Mouse (Mus musculus) stomach, postnatal 0 days (tissue): ENCODE data around the gene Tango6. TPM values are rescaled to one million over a fixed set of nuclear protein-coding genes. Genes with fewer than 3 reads are reported as not detected.

Experiments used
- ATAC-seq: fragments of 200-750 bp; cut with Nextera tagmentation; 2 replicates; pipeline ENCODE4 v1.8.0; 2017; ENCODE audit not compliant: low FRiP score, low TSS enrichment
- DNase-seq: peaks from one replicate; pipeline ENCODE4 v3.0.0-alpha.2; 2016; ENCODE audit warnings: low spot score
- H3K27ac ChIP-seq: fragments of 300-500 bp; sonication (generic); replicated peaks from 2 replicates; pipeline ENCODE4 v1.5.1; 2014; ENCODE audit warnings: mild to moderate bottlenecking, control low read depth
- H3K27me3 ChIP-seq: fragments of 300-500 bp; sonication (generic); 2 replicates; pipeline ENCODE4 v1.6.1; 2014; ENCODE audit warnings: low read length; ENCODE audit not compliant: control insufficient read depth, insufficient read depth
- H3K36me3 ChIP-seq: fragments of 300-500 bp; sonication (generic); 2 replicates; pipeline ENCODE4 v1.6.1; 2014; ENCODE audit warnings: low read length, mixed read lengths; ENCODE audit not compliant: control insufficient read depth, insufficient read depth
- H3K4me1 ChIP-seq: fragments of 300-500 bp; sonication (generic); replicated peaks from 2 replicates; pipeline ENCODE4 v1.6.1; 2014; ENCODE audit warnings: antibody characterized with exemption; ENCODE audit not compliant: control insufficient read depth, insufficient read depth
- H3K4me2 ChIP-seq: fragments of 300-500 bp; sonication (generic); replicated peaks from 2 replicates; pipeline ENCODE4 v1.6.1; 2014; ENCODE audit warnings: low read depth, mild to moderate bottlenecking, control low read depth, moderate library complexity
- H3K4me3 ChIP-seq: fragments of 300-500 bp; sonication (generic); 2 replicates; pipeline ENCODE4 v1.5.1; 2014; ENCODE audit warnings: low read depth, low read length, control low read depth
- H3K9ac ChIP-seq: fragments of 300-500 bp; sonication (generic); 2 replicates; pipeline ENCODE4 v1.6.1; 2014; ENCODE audit warnings: mild to moderate bottlenecking, low read length, control low read depth, mixed read lengths
- H3K9me3 ChIP-seq: fragments of 300-500 bp; sonication (generic); 2 replicates; pipeline ENCODE4 v1.6.1; 2016; ENCODE audit warnings: low read length; ENCODE audit not compliant: control insufficient read depth
- CTCF ChIP-seq: IDR thresholded peaks from 2 replicates; pipeline ENCODE4 v1.5.1; 2016; ENCODE audit warnings: antibody characterized with exemption, low read depth, mild to moderate bottlenecking, moderate library complexity
- EP300 ChIP-seq: optimal IDR thresholded peaks from 2 replicates; pipeline ENCODE3; 2016; ENCODE audit warnings: antibody characterized with exemption
- WGBS: fragments of 180-500 bp; shearing (Covaris S2); extraction: QIAGEN DNeasy Blood & Tissue Kit; methylation state at CpG from one replicate; pipeline ENCODE4 v1.1.7; 2014; 5-methylcytosine and 5-hydroxymethylcytosine counted together
- polyA plus RNA-seq: library from polyadenylated mRNA; unstranded; fragments of >200 nt; fragmentation: Nextera tagmentation; extraction: Ambion mirVana; gene quantifications from 2 replicates; pipeline ENCODE4 v1.2.1, GENCODE M21; 2015

The Tango6 gene
- polyA plus RNA-seq = 3.0 and 3.1 TPM in 2 replicates

DNA sequence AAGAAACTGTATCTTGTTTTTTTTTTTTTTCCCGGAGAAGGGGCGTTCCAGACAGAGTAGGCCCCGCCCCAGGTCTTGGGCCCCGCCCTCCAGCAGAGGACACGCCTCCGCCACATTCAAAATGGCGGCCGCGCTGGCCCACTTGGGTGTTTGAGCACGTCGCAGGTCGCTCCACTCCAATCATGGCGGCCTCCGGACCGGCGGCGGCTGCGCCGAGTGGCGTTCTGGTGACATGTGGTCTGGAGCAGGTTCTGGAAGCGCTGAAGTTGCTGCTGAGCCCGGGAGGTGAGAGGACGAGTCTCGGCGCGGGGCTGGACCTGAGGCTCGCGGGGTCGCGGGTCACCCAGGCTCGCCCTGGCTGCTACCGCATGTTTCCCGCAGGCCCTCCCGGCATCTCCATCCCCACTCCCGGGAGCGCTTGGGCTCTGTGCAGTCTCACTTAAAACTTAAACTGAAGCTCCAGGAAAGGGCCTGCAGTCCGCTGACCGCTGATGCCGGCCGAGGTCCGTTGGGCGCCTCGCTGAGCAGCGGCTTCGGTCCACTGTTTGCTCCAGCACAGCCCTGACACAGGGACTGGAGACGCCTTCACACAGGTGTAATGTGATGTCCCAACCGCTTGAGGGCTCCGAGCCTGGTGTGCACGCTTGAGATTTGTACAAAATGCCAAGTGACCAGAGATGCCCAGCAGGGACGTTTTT, at the start of gene Tango6:
Gene Tango6, plus strand, starts transcription at position 98 of the 698 bp plus-strand sequence.
- Histone ChIP-seq H3K4me2 (peak within 1 kb of the TSS; percentile 76), H3K9ac (peak within 1 kb of the TSS; percentile 81), H3K36me3 (no peaks in the 10 kb centered on the region), H3K4me1 (no peaks in the 10 kb centered on the region), H3K9me3 (no peaks in the 10 kb centered on the region), H3K27me3 (no peaks in the 10 kb centered on the region), H3K27ac (peak within 1 kb of the TSS; percentile 96), H3K4me3 (peak within 1 kb of the TSS; percentile 72)
- peak; percentile 97 for ATAC-seq
- TF ChIP-seq CTCF (peak; percentile 81), EP300 (no peak)
- under 1% methylated on average over 50 of the region's 50 CpGs for WGBS
- DNase-seq = peak; percentile 92

- peak overlapping the region; percentile 67 for H3K27ac ChIP-seq
- no peak overlapping the region for H3K4me3 ChIP-seq
- no peaks in the 10 kb centered on the region for H3K27me3 ChIP-seq
- H3K36me3 ChIP-seq = no peaks in the 10 kb centered on the region
- no peak for TF ChIP-seq EP300
- TF ChIP-seq CTCF = no peak
- H3K4me2 ChIP-seq = no peak overlapping the region
- no peak overlapping the region for H3K9ac ChIP-seq
- 47% methylated on average over 17 of the region's 17 CpGs for WGBS
- ATAC-seq (peak; percentile 83), DNase-seq (peak; percentile 82)
- H3K9me3 ChIP-seq = no peaks in the 10 kb centered on the region
- peaks cover 5% of the 10 kb centered on the region for H3K4me1 ChIP-seq
These were observed 49.3 kb upstream of the Tango6 start for GRCm38 (mm10) chr8:106633361-106634158.

DNA sequence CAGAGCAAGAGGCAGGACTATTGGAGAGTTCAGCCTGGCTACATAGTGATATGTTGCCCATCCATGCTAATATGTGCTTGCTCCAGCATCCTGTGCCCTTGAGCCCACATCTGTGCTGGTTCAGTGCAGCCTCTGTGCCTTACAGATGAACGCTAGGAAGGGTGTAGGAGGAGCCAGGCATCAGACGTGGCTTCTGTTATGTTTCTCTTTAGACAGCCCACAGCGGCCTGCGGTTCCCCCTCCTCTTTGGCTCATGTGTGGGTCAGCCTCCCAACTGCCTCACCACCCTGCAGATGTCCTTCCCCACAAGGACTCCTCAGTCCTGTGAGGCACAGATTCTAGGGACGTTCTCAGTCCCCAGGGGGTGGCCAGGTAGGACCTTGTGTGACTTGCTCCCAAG, 47.6 kb upstream of the Tango6 start:
- Histone ChIP-seq H3K9me3 (no peaks in the 10 kb centered on the region), H3K4me2 (no peak overlapping the region), H3K4me3 (no peak overlapping the region), H3K4me1 (peaks cover 5% of the 10 kb centered on the region; the same call in 1 of the 2 replicates), H3K27me3 (no peaks in the 10 kb centered on the region), H3K36me3 (no peaks in the 10 kb centered on the region), H3K27ac (peak overlapping the region; percentile 49), H3K9ac (no peak overlapping the region)
- WGBS = 9% methylated on average over 5 of the region's 5 CpGs
- DNase-seq (no peak), ATAC-seq (no peak)
- TF ChIP-seq CTCF = no peak
- TF ChIP-seq EP300 = no peak

DNA sequence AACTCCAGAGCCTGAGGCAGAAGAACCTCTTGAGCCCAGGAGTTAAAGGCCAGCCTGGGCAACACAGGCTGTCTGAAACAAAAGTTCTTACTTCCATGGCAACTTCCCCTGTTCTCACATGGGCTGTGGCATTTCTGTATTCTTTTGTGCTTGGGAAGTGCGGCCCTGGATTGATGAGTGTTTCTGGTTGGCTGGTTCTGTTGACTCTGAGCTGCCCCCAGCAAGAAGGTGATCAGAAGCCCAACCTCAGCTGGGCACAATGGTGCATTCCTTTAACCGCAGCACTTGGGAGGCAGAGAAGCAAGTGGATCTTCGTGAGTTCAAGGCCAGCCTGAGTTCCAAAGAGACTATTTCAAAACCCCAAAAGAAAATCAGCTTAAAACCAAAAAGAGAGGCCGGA, 45.4 kb upstream of the Tango6 start:
- TF ChIP-seq CTCF = no peak
- no peak for TF ChIP-seq EP300
- ATAC-seq (no peak), DNase-seq (no peak)
- WGBS = 77% methylated on average over 4 of the region's 4 CpGs
- peak overlapping the region; percentile 67 for H3K27ac ChIP-seq
- no peaks in the 10 kb centered on the region for H3K9me3 ChIP-seq
- H3K4me3 ChIP-seq = no peak overlapping the region
- no peak overlapping the region for H3K9ac ChIP-seq
- no peak overlapping the region for H3K4me2 ChIP-seq
- H3K27me3 ChIP-seq = no peaks in the 10 kb centered on the region
- no peaks in the 10 kb centered on the region for H3K36me3 ChIP-seq
- H3K4me1 ChIP-seq = peaks cover 5% of the 10 kb centered on the region; the same call in 1 of the 2 replicates

DNA sequence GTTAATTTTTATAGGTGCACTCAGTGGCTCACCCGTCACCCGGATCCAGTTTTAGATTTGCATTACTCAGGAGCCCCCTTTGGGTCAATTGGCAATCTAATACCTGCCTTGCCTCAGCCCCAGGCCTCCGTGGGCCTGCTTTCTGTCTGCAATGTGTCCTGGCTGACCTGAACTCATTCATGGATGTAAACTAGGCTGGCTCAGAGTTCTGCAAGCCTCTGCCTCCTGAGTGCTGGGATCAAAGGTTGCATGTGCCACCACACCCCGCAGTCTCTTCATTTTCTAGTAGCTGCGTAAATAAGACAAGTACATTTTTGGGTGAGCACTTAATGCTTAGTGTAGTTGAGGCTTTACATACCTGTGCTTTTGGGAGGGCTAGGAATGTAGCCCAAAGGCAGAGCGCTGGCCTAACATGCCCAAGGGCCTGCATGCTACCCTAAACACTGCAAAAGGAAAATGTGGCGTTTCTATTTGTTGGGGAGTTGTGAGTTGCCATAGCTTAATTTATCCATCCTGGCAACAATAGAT, 44.0 kb upstream of the Tango6 start:
- no peak for ATAC-seq
- no peak for TF ChIP-seq CTCF
- TF ChIP-seq EP300 = no peak
- no peaks in the 10 kb centered on the region for H3K36me3 ChIP-seq
- DNase-seq = no peak
- H3K4me3 ChIP-seq = no peak overlapping the region
- H3K9me3 ChIP-seq = no peaks in the 10 kb centered on the region
- no peak overlapping the region for H3K9ac ChIP-seq
- WGBS = 69% methylated on average over 7 of the region's 7 CpGs
- H3K4me1 ChIP-seq = peaks cover 5% of the 10 kb centered on the region; the same call in 1 of the 2 replicates
- H3K27ac ChIP-seq = no peak overlapping the region
- no peaks in the 10 kb centered on the region for H3K27me3 ChIP-seq
- no peak overlapping the region for H3K4me2 ChIP-seq
